Mouse (Mus musculus): ENCODE measurements around the gene Mesd. TPM values are rescaled to one million over a fixed set of nuclear protein-coding genes. Genes with fewer than 3 reads are reported as not detected.
A peak's percentile ranks its signal among the peaks of the same experiment; 100 is the strongest.

Gene Mesd
- polyA plus RNA-seq, 1 experiment from 2014 or later: 71.8 TPM

DNA sequence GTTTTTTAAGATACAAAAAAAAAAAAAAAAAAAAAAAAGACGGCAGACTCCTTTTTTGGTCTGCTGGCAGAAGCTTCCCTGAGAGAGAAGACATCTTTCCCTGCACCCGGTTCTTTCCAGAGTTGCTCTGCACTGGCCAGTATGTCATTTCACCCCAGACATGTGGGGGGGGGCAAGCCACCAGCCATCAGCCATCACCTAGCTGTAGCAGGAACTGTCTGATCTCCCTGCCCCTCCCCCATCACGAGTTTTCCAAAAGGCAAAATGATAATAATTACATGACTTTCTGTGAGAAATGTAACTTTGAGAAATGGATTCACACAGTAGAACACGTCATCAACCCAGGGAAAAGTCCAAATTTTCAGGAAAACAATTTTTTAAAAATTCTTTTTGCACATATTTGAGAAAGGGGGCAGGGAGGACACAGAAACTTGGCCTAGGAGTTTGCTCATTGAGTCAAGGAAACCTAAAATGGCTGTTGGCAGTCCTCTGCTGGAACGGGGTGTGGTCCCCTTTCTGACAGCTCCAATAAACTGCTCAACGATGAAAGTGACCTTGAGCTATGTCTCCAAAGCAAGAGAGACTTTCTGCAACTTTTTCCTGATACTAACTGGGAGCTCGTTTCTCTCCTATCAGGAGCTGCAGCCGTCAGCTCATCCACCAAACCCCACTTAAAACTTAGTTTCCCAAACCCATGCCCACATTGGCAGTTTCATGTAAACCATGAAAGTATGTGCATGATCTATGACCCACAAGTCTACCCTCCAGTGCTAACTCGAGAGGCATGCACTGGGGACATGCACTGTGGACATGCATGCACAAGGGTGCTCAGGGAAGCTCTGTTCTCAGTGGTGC is 27.7 kb upstream of the Mesd start:
- WGBS: 83% methylated on average over 9 of the region's 9 CpGs

DNA sequence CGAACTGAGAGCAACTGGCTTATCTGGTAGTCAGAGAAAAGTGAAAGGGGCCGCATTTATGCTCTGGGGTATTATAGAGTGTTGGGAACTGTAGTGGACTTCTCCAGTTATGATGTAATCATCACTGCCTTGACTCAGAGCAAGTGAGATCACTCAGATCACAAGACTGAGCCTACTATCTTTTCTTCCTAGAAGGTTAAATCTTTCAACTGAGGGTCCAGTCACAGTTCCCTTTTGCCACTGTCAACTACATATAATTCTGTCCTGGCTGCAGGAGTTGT is 27.1 kb upstream of the Mesd start:
- H3K4me3 ChIP-seq: no peak overlapping the region
- WGBS: 92% methylated on average over 2 of the region's 2 CpGs
- H3K27me3 ChIP-seq: no peaks in the 10 kb centered on the region
- H3K9me3 ChIP-seq: no peaks in the 10 kb centered on the region
- no peak overlapping the region for H3K27ac ChIP-seq (replicated peaks)
- no peaks in the 10 kb centered on the region for H3K36me3 ChIP-seq
- peaks cover 6% of the 10 kb centered on the region; the same call in 1 of the 2 replicates for H3K4me1 ChIP-seq (replicated peaks)
- H3K9ac ChIP-seq: no peak overlapping the region
- H3K4me2 ChIP-seq: no peak overlapping the region
- no peak for ATAC-seq (ENCODE audit: low read depth)

More for the DNA sequence above, 27.7 kb upstream of the Mesd start:
- H3K4me1 ChIP-seq (replicated peaks): peaks cover 9% of the 10 kb centered on the region; the same call in 1 of the 2 replicates
- H3K9me3 ChIP-seq: no peaks in the 10 kb centered on the region
- H3K4me2 ChIP-seq: no peak overlapping the region
- no peak overlapping the region for H3K9ac ChIP-seq
- no peak overlapping the region for H3K4me3 ChIP-seq
- H3K27ac ChIP-seq (replicated peaks): no peak overlapping the region
- ATAC-seq (ENCODE audit: low read depth): no peak
- H3K36me3 ChIP-seq: no peaks in the 10 kb centered on the region
- no peaks in the 10 kb centered on the region for H3K27me3 ChIP-seq

- 94% methylated on average over 3 of the region's 3 CpGs for WGBS
- Histone ChIP-seq H3K4me2 (no peak overlapping the region), H3K27ac (replicated peaks) (no peak overlapping the region), H3K4me3 (no peak overlapping the region), H3K4me1 (replicated peaks) (no peaks in the 10 kb centered on the region), H3K36me3 (no peaks in the 10 kb centered on the region), H3K9me3 (no peaks in the 10 kb centered on the region), H3K27me3 (no peaks in the 10 kb centered on the region), H3K9ac (no peak overlapping the region)
- no peak for ATAC-seq (ENCODE audit: low read depth)
Measured at GRCm38 (mm10) chr7:83857921-83858320, 26.3 kb upstream of the Mesd start.

DNA sequence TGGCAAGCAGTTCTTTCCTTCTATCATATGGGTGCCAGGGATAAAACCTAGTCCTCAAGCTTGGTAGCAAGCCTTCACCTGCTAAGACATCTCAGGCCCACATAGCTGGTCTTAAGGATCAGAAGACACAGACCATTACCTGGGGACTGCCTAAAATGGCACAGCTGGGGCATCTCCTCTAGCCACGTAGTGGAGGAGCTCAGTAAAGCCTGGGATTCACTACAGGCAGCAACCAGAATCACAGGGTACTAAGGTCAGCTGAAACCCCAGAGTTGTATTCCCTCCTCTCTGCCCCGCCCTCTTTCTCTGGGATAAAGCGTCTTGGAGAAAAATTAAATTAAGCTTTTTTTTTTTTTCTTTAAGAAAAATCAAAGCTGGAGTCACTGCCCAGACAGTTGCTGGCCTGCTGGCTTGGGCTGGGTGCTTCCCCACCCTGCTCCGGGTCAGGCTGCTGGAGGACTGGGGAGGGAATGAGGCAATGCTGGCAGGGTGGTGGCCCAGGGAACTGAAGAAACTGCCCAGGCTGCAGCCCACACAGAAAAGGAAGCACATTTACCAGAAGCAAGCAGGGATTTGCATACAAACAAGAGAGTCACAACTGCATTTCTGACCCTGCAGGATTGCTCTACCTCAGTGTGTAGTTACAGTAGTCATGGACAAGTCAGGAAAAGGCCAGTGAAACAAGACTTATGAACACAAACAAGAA is 24.7 kb upstream of the Mesd start:
- H3K9me3 ChIP-seq: no peaks in the 10 kb centered on the region
- no peak overlapping the region for H3K27ac ChIP-seq (replicated peaks)
- no peak overlapping the region for H3K4me2 ChIP-seq
- H3K9ac ChIP-seq: no peak overlapping the region
- WGBS: 63% methylated on average over 4 of the region's 4 CpGs
- H3K27me3 ChIP-seq: no peaks in the 10 kb centered on the region
- no peak for ATAC-seq (ENCODE audit: low read depth)
- no peaks in the 10 kb centered on the region for H3K4me1 ChIP-seq (replicated peaks)
- no peaks in the 10 kb centered on the region for H3K36me3 ChIP-seq
- no peak overlapping the region for H3K4me3 ChIP-seq

DNA sequence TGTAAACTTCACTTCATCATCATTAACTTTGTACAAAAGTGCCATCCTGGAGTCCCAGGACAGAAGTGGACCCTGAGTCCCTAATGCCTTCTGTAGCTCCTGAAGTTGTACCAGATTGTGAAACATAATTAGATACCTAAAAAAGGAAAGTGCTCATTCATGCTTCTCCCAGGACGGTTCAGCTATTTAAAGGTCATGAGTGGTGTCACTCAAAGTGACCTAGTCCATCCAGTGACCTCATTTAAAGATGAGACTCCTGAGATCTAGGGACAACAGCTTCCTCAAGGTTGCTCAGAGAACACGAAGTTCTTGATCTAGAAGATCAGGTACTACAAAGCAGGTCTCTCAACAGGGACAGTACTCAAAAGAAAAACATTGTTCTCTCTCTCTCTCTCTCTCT is 20.7 kb upstream of the Mesd start:
- no peaks in the 10 kb centered on the region for H3K9me3 ChIP-seq
- no peaks in the 10 kb centered on the region for H3K27me3 ChIP-seq
- no peak overlapping the region for H3K9ac ChIP-seq
- no peak overlapping the region for H3K4me3 ChIP-seq
- H3K36me3 ChIP-seq: no peaks in the 10 kb centered on the region
- H3K27ac ChIP-seq (replicated peaks): no peak overlapping the region
- H3K4me2 ChIP-seq: no peak overlapping the region
- no peaks in the 10 kb centered on the region for H3K4me1 ChIP-seq (replicated peaks)
- ATAC-seq (ENCODE audit: low read depth): no peak
- 75% methylated on average over 2 of the region's 2 CpGs for WGBS

DNA sequence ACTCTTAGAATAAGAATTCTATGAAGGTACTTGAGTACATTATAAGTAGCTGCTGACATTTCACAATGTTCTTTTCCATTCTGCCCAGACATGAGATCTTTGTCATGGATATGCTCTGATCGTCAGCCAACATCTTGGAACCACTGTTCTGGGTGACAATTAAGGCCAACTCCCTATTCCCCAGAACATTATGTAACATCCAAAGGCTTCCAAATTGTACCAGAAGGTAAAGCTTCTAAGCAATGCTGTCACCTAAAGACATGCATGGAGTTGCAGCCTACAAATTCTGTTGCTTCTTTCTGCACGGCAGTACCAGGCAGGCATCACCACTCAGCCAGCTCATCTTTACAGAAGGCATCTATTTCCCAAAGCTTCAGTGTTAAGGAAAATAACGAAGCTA is 16.1 kb upstream of the Mesd start:
- H3K27me3 ChIP-seq: no peaks in the 10 kb centered on the region
- H3K4me1 ChIP-seq (replicated peaks): no peaks in the 10 kb centered on the region
- no peak overlapping the region for H3K27ac ChIP-seq (replicated peaks)
- H3K36me3 ChIP-seq: no peaks in the 10 kb centered on the region
- ATAC-seq (ENCODE audit: low read depth): no peak
- H3K9ac ChIP-seq: no peak overlapping the region
- no peaks in the 10 kb centered on the region for H3K9me3 ChIP-seq
- H3K4me2 ChIP-seq: no peak overlapping the region
- WGBS: 84% methylated on average over 3 of the region's 3 CpGs
- no peak overlapping the region for H3K4me3 ChIP-seq

- H3K4me1 ChIP-seq (replicated peaks): no peaks in the 10 kb centered on the region
- H3K36me3 ChIP-seq: no peaks in the 10 kb centered on the region
- ATAC-seq (ENCODE audit: low read depth): no peak
- H3K27ac ChIP-seq (replicated peaks): no peak overlapping the region
- no peak overlapping the region for H3K4me2 ChIP-seq
- WGBS: 42% methylated on average over 5 of the region's 5 CpGs
- H3K9ac ChIP-seq: no peak overlapping the region
- no peaks in the 10 kb centered on the region for H3K27me3 ChIP-seq
- no peak overlapping the region for H3K4me3 ChIP-seq
- H3K9me3 ChIP-seq: no peaks in the 10 kb centered on the region
Measured at GRCm38 (mm10) chr7:83869839-83870543, 14.3 kb upstream of the Mesd start.

- no peak overlapping the region for H3K4me3 ChIP-seq
- ATAC-seq (ENCODE audit: low read depth): no peak
Measured at GRCm38 (mm10) chr7:83877088-83877487, 7.2 kb upstream of the Mesd start.

DNA sequence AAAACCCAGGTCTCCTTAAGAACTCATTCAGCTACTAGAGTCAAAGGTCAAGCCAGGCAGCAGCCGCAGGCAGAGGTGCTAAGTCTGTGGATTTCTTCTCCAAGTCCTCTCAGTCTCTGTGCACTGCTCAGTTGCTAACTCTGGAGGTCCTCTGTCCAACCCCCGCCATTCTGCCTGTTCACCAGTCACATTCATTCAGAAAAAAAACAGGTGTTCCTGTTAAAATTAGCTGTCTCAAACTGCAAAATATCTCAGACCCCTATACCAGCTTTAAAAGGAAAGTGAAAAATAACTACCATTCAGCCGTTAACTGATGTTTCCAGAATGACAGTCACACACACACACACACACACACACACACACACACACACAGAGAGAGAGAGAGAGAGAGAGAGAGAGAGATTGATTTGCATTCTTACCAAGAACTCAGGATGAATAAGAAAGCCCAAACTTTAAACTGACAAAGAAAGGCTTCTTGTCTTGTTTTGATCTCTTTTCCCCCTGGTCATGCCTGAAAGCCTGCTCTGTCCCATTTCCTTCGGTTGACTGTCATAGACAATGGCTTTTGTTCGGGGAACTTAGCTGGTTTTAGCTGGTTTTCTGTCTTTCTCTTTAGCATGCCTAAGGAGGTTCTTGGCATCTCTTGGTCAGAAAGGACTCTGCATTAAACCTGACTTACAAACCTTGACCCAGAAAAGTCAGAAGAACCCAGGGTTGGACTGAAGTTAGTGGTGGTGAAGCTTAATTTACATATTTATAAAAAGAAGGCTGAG is 5.4 kb upstream of the Mesd start:
- Histone ChIP-seq H3K9ac (0 out of 2 replicates have a peak overlapping the region, but pooled peaks have one; percentile 1), H3K4me2 (peak overlapping the region; percentile 35), H3K4me1 (replicated peaks) (peaks cover 57% of the 10 kb centered on the region), H3K27ac (replicated peaks) (peak overlapping the region; percentile 46; the same call in 1 of the 2 replicates), H3K36me3 (peaks cover 21% of the 10 kb centered on the region), H3K4me3 (no peak overlapping the region), H3K27me3 (no peaks in the 10 kb centered on the region), H3K9me3 (no peaks in the 10 kb centered on the region)
- no peak for ATAC-seq (ENCODE audit: low read depth)
- 10% methylated on average over 5 of the region's 5 CpGs for WGBS

More at GRCm38 (mm10) chr7:83877088-83877487, 7.2 kb upstream of the Mesd start:
- Histone ChIP-seq H3K9ac (no peak overlapping the region), H3K27me3 (no peaks in the 10 kb centered on the region), H3K4me2 (no peak overlapping the region), H3K27ac (replicated peaks) (no peak overlapping the region), H3K9me3 (no peaks in the 10 kb centered on the region), H3K4me1 (replicated peaks) (peaks cover 46% of the 10 kb centered on the region), H3K36me3 (peaks cover 16% of the 10 kb centered on the region)
- WGBS: 71% methylated on average over 3 of the region's 3 CpGs

GRCm38 (mm10) chr7:83882150-83882632 is 2.1 kb upstream of the Mesd start:
- Histone ChIP-seq H3K4me2 (peak overlapping the region; percentile 90), H3K4me1 (replicated peaks) (peaks cover 65% of the 10 kb centered on the region), H3K9me3 (0 out of 2 replicates have a peak, but pooled peaks cover 3% of the 10 kb centered on the region), H3K36me3 (peaks cover 12% of the 10 kb centered on the region), H3K9ac (peak overlapping the region; percentile 96), H3K27ac (replicated peaks) (peak overlapping the region; percentile 38; the same call in 1 of the 2 replicates), H3K27me3 (no peaks in the 10 kb centered on the region), H3K4me3 (peak overlapping the region; percentile 87)
- ATAC-seq (ENCODE audit: low read depth): no peak
- WGBS: 89% methylated on average over 35 of the region's 35 CpGs

GRCm38 (mm10) chr7:83882633-83883275 is 1.5 kb upstream of the Mesd start:
- Histone ChIP-seq H3K4me1 (replicated peaks) (peaks cover 63% of the 10 kb centered on the region), H3K9ac (peak overlapping the region; percentile 96), H3K4me3 (peak overlapping the region; percentile 87), H3K36me3 (peaks cover 11% of the 10 kb centered on the region), H3K27me3 (no peaks in the 10 kb centered on the region), H3K4me2 (peak overlapping the region; percentile 90), H3K27ac (replicated peaks) (peak overlapping the region; percentile 95), H3K9me3 (0 out of 2 replicates have a peak, but pooled peaks cover 3% of the 10 kb centered on the region)
- 21% methylated on average over 54 of the region's 56 CpGs for WGBS
- ATAC-seq (ENCODE audit: low read depth): peak; percentile 21
